Mouse (Mus musculus): ENCODE results near the gene Col16a1. TPM values are rescaled to one million over a fixed set of nuclear protein-coding genes. Genes with fewer than 3 reads are reported as not detected.

Col16a1 gene
- polyA plus RNA-seq, 1 experiment: 8.2 TPM

DNA sequence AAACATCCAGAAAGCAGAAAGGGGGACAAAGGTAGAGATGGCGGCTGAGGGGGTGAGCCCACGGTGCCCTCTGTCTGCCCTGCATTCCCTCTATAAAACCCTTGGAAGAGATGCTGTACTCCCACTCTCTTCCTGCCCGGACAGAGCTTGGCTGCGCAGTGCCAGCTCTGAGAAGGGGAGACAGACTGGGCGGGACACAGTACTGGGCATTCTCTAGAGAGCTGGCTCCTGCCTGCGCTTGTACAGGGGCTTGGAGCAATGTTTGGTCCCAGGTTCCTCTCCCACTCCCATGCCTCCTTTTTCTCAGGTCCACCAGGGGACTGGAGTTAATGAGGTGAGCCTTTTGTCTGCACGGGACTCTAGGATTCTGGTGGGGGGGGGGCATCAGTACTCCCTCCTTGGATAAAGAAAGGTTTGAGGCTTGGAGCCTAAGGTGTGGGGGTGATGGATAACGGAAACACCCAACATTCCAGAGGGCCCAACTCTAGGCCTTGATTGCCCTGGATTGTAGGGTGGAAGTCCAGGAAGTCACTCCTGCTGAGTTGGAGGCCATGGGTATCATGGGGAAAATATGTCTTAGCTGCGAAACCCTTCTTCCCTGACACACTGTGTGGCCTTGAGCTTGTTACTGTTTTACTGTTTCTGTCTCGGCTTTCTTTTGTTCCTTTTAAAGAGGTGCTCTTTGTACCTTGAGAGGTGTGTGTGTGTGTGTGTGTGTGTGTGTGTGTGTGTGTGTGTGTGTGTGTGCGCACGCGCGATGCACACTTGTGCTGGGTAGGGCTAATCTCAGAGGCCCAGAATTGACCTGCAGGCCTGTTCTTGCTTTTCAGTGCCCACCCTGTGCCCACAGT lies 7.7 kb downstream of the Col16a1 start:
- Histone ChIP-seq H3K27ac (ENCODE audit: insufficient read depth, low read depth, low read length) (no peak overlapping the region), H3K4me3 (ENCODE audit: low read depth, low read length) (no peak overlapping the region), H3K4me1 (ENCODE audit: control insufficient read depth, insufficient read depth, insufficient read length, low read length) (peaks cover 12% of the 10 kb centered on the region; the same call in 1 of the 2 replicates), H3K36me3 (ENCODE audit: control insufficient read depth, insufficient read depth, low read length) (no peaks in the 10 kb centered on the region), H3K27me3 (ENCODE audit: control insufficient read depth, insufficient read depth, low read length) (no peaks in the 10 kb centered on the region)
- 60% methylated on average over 14 of the region's 14 CpGs for WGBS
- TF ChIP-seq CTCF (IDR thresholded peaks at IDR 0.05; ENCODE audit: extremely low read depth, insufficient read length, insufficient replicate concordance, low read depth, low read length) (no peak), POLR2A (IDR thresholded peaks at IDR 0.05; ENCODE audit: low read depth, low read length) (no peak)

DNA sequence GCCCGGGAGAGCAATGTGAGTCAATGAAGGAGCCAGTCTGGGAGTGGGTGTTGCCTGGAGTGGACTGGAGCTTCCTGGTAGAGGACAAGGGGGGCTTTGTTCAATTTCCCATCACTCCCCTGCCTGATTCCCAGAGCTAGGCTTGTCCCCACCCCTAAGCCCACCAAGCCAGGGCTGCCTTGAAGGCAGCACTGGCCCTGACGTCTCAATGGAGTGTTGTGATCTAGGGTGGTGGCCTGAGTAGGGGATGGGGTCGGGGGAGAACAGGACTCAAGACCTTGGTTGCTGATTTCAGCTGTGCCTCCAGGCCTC lies 8.3 kb downstream of the Col16a1 start:
- no peak for TF ChIP-seq CTCF (IDR thresholded peaks at IDR 0.05; ENCODE audit: extremely low read depth, insufficient read length, insufficient replicate concordance, low read depth, low read length)
- TF ChIP-seq POLR2A (IDR thresholded peaks at IDR 0.05; ENCODE audit: low read depth, low read length): no peak
- Histone ChIP-seq H3K4me3 (ENCODE audit: low read depth, low read length) (no peak overlapping the region), H3K4me1 (ENCODE audit: control insufficient read depth, insufficient read depth, insufficient read length, low read length) (peaks cover 9% of the 10 kb centered on the region; the same call in 1 of the 2 replicates), H3K27ac (ENCODE audit: insufficient read depth, low read depth, low read length) (no peak overlapping the region), H3K36me3 (ENCODE audit: control insufficient read depth, insufficient read depth, low read length) (no peaks in the 10 kb centered on the region), H3K27me3 (ENCODE audit: control insufficient read depth, insufficient read depth, low read length) (no peaks in the 10 kb centered on the region)
- WGBS: 62% methylated on average over 3 of the region's 3 CpGs

DNA sequence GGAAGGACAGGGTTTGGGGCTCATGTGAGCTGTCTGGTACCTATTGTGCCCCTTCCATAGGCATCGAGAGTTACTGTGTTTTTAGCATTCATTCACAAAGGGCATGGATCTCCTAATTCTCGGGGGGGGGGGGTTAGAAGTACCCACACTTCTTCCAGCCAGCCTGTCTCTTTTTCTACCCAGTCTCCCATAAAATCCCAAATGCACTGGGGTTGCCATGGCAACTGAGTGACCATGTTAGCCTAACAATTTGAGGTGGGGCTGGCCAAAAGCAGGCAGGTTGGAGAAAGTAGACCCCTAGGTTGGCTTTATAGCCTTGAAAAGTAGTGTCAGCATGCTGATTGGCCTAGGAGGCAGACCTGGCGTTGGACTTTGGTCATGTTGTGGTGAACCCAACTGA lies 8.8 kb downstream of the Col16a1 start:
- Histone ChIP-seq H3K4me3 (ENCODE audit: low read depth, low read length) (no peak overlapping the region), H3K4me1 (ENCODE audit: control insufficient read depth, insufficient read depth, insufficient read length, low read length) (peaks cover 9% of the 10 kb centered on the region; the same call in 1 of the 2 replicates), H3K36me3 (ENCODE audit: control insufficient read depth, insufficient read depth, low read length) (no peaks in the 10 kb centered on the region), H3K27me3 (ENCODE audit: control insufficient read depth, insufficient read depth, low read length) (no peaks in the 10 kb centered on the region), H3K27ac (ENCODE audit: insufficient read depth, low read depth, low read length) (no peak overlapping the region)
- TF ChIP-seq CTCF (IDR thresholded peaks at IDR 0.05; ENCODE audit: extremely low read depth, insufficient read length, insufficient replicate concordance, low read depth, low read length): no peak
- TF ChIP-seq POLR2A (IDR thresholded peaks at IDR 0.05; ENCODE audit: low read depth, low read length): no peak
- WGBS: 73% methylated on average over 3 of the region's 3 CpGs

DNA sequence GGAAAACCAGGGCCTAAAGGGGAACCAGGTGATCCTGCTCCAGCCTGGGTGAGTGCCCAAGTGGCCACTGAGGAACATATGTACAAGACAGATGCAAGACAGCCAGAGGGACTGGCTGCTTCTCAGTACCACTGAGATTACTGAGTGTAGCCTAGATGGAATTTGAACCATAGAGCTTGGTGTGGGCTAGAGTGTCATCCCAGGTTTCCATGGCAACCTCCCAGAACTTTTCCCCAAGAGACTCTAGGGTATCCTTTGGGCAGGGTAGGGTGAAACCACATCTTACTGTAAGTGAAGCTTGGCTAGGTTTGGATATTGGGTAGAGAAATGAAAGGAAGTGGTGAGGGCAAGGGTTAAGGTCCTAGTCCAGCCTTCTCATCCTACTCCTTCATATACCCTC lies 13.3 kb downstream of the Col16a1 start:
- no peak for TF ChIP-seq CTCF (IDR thresholded peaks at IDR 0.05; ENCODE audit: extremely low read depth, insufficient read length, insufficient replicate concordance, low read depth, low read length)
- no peak for TF ChIP-seq POLR2A (IDR thresholded peaks at IDR 0.05; ENCODE audit: low read depth, low read length)
- Histone ChIP-seq H3K4me3 (ENCODE audit: low read depth, low read length) (no peak overlapping the region), H3K27ac (ENCODE audit: insufficient read depth, low read depth, low read length) (no peak overlapping the region), H3K36me3 (ENCODE audit: control insufficient read depth, insufficient read depth, low read length) (no peaks in the 10 kb centered on the region), H3K4me1 (ENCODE audit: control insufficient read depth, insufficient read depth, insufficient read length, low read length) (peaks cover 4% of the 10 kb centered on the region; the same call in 1 of the 2 replicates), H3K27me3 (ENCODE audit: control insufficient read depth, insufficient read depth, low read length) (no peaks in the 10 kb centered on the region)

DNA sequence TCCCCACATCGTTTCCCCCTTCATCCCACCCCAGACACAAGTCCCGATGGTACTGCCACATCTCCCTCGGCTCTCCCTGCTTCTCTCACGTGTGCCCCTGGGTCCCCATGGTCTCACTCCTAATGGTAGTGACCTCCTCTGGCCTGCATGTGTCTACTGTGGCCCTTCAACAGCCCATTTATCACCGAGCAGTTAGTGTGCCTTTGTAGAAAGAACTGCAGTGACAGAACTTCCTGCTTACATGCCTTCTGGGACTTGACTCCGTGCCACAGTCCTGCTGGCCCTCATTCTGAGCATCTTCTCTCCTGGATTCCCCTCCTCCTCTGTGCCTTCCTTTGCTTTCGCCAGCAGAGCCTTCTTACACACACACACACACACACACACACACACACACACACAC lies 15.6 kb downstream of the Col16a1 start:
- Histone ChIP-seq H3K27me3 (ENCODE audit: control insufficient read depth, insufficient read depth, low read length) (no peaks in the 10 kb centered on the region), H3K4me3 (ENCODE audit: low read depth, low read length) (no peak overlapping the region), H3K27ac (ENCODE audit: insufficient read depth, low read depth, low read length) (no peak overlapping the region), H3K4me1 (ENCODE audit: control insufficient read depth, insufficient read depth, insufficient read length, low read length) (no peaks in the 10 kb centered on the region), H3K36me3 (ENCODE audit: control insufficient read depth, insufficient read depth, low read length) (no peaks in the 10 kb centered on the region)
- 63% methylated on average over 7 of the region's 7 CpGs for WGBS
- no peak for TF ChIP-seq CTCF (IDR thresholded peaks at IDR 0.05; ENCODE audit: extremely low read depth, insufficient read length, insufficient replicate concordance, low read depth, low read length)
- no peak for TF ChIP-seq POLR2A (IDR thresholded peaks at IDR 0.05; ENCODE audit: low read depth, low read length)

DNA sequence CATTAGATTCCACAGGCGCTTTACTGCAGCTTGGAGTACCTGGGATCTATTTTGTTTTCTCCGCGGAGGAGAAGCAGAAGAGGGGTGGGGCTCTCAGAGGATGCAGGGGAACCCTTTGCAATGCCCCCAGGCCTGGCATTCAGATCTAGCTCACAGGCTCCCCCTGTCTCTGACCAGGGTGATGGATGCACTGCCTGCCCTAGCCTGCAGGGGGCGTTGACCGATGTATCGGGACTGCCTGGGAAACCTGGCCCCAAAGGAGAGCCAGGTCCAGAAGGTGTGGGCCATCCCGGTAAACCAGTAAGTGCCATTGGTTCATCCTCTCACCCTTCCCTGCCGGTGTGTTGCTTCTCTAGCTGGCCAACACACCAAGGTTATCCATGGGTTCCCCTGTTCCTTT lies 19.2 kb downstream of the Col16a1 start:
- no peaks in the 10 kb centered on the region for H3K36me3 ChIP-seq (ENCODE audit: control insufficient read depth, insufficient read depth, low read length)
- no peaks in the 10 kb centered on the region for H3K27me3 ChIP-seq (ENCODE audit: control insufficient read depth, insufficient read depth, low read length)
- no peak overlapping the region for H3K4me3 ChIP-seq (ENCODE audit: low read depth, low read length)
- 20% methylated on average over 8 of the region's 8 CpGs for WGBS
- no peak overlapping the region for H3K27ac ChIP-seq (ENCODE audit: insufficient read depth, low read depth, low read length)
- H3K4me1 ChIP-seq (ENCODE audit: control insufficient read depth, insufficient read depth, insufficient read length, low read length): no peaks in the 10 kb centered on the region
- TF ChIP-seq CTCF (IDR thresholded peaks at IDR 0.05; ENCODE audit: extremely low read depth, insufficient read length, insufficient replicate concordance, low read depth, low read length) (peak; percentile 58; the same call in 1 of the 2 replicates), POLR2A (IDR thresholded peaks at IDR 0.05; ENCODE audit: low read depth, low read length) (no peak)

DNA sequence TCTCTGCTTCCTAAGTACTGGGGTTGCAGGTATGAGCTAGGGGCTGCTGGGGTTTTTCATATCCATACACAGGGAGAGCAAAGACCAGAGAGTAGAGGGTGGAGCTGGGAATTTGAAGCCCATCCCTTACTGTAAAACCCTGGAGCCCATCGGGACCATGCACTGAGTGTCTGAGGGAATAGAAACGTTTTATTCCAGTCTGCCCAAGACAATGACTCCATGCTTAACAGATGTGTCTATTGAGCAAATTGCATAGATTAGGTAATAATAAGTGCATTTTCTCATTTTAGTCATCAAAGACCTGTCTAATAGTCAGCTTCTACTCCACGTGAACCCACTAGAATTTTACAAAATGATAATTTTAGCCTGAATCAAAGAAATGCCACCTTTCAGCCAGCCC lies 22.9 kb downstream of the Col16a1 start:
- Histone ChIP-seq H3K36me3 (ENCODE audit: control insufficient read depth, insufficient read depth, low read length) (no peaks in the 10 kb centered on the region), H3K27ac (ENCODE audit: insufficient read depth, low read depth, low read length) (no peak overlapping the region), H3K4me3 (ENCODE audit: low read depth, low read length) (no peak overlapping the region), H3K27me3 (ENCODE audit: control insufficient read depth, insufficient read depth, low read length) (no peaks in the 10 kb centered on the region), H3K4me1 (ENCODE audit: control insufficient read depth, insufficient read depth, insufficient read length, low read length) (no peaks in the 10 kb centered on the region)
- TF ChIP-seq POLR2A (IDR thresholded peaks at IDR 0.05; ENCODE audit: low read depth, low read length): no peak
- no peak for TF ChIP-seq CTCF (IDR thresholded peaks at IDR 0.05; ENCODE audit: extremely low read depth, insufficient read length, insufficient replicate concordance, low read depth, low read length)
- 63% methylated on average over 3 of the region's 3 CpGs for WGBS
